Mouse (Mus musculus) cerebellum, postnatal 36 days (tissue): ENCODE data around the gene Ccnj.

Source experiments
- DNase-seq, 2 experiments: peaks; one replicate each; pipeline ENCODE4 v3.0.0; 2021 to 2022; ENCODE audit warnings: mixed read lengths in 2 of 2

The Ccnj gene

DNA sequence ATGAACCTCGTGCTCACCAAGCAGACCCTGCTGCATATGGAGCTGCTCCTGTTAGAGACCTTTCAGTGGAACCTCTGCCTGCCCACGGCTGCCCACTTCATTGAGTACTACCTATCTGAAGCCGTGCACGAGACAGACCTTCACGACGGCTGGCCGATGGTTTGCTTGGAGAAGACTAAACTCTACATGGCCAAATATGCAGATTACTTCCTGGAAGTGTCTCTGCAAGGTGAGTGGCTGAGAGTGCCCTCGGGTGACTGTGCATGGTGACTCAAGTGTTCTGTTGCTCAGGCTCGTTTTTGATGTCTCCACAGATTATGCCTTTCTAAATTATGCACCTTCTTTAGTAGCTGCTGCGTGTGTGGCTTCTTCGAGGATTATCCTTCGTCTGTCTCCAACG, 13.7 kb downstream of the Ccnj start:
- no peak for DNase-seq

GRCm38 (mm10) chr19:40849391-40849790, 18.3 kb downstream of the Ccnj start:
- DNase-seq = no peak

DNA sequence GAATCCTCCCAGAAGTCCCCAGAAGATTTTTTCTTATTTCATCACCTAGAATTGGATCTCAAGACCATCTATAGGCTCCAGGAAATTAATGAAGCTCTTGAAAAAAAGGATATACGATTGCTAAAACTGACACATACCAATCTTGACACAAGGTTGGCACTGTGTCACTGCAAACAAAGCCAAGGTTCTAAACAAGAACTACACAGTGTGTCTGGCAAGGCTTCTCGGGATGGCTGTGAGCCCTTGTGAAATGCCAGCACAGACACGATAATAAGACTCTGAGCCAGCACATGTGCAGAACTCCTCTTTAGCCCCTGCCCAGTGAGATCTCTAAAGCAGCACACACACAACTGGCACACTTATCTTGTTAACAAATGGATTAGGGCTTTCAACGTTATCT, 28.5 kb downstream of the Ccnj start:
- DNase-seq = peak; percentile 17 to 25

DNA sequence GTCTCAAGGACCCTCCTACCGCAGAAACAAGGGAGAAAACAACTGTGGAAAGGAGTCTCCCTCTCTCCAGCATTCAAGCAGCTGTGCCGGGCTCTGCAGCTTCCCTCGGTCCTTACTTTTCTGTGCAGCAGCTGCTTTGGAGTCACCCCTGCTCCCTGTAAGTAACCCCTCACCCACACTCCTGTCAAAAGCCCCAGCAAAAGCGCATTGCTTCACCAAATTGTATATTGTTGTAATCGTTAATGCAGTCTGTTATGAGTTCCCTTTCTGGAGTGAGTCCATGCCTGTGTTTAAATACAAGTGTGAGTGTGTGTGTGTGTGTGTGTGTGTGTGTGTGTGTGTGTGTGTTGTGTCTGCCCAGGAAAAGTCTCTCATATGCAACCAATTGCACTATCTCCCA, 37.2 kb downstream of the Ccnj start:
- no peak for DNase-seq

GRCm38 (mm10) chr19:40869425-40870105, 38.5 kb downstream of the Ccnj start:
- DNase-seq = no peak

GRCm38 (mm10) chr19:40872955-40873665, 42.0 kb downstream of the Ccnj start:
- peak; percentile 93 to 94 for DNase-seq

GRCm38 (mm10) chr19:40881700-40882099, 50.6 kb downstream of the Ccnj start:
- DNase-seq = no peak

DNA sequence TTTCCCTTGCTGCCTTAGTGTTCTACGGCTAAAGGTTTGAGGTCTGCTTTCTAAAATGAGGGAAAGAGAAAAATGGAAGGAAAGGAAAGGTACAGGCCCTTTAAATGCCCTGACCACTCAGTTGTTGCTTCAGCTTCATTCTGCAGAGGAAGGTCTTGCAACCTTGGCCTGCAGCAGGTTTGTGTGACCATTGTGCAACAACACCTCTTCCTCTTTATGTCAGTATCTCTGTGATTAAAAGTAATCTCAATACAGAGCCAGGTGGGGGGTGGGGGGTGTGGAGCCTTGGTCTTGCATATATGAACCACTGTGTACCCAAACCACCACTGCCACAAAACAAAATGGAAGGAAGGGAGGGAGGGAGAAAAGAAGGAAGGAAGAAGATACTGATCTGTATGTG, 57.8 kb downstream of the Ccnj start:
- no peak for DNase-seq

DNA sequence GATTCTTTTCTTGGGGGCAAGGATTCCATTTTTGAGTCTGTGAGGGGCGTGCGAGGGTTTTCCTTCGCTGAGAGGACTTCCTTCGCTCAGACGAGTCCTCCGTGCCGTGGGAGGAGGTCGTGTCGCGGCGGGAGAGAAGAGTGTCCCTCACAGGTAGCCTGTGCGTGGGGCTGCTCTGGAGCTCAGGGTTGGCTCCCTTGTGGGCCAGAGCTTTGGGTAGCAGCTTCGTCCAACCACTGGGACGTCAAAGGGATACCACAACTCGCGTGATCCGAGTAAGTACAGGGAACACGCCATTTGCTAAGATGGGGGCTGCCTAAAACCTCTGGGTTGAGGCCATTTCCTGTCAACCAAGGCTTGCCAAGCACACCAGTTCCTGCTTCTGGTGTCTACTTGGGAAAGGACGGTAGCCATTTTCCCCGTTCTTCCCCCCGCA, 63.0 kb downstream of the Ccnj start:
- peak in 1 of 2 experiments; percentile 39 for DNase-seq

DNA sequence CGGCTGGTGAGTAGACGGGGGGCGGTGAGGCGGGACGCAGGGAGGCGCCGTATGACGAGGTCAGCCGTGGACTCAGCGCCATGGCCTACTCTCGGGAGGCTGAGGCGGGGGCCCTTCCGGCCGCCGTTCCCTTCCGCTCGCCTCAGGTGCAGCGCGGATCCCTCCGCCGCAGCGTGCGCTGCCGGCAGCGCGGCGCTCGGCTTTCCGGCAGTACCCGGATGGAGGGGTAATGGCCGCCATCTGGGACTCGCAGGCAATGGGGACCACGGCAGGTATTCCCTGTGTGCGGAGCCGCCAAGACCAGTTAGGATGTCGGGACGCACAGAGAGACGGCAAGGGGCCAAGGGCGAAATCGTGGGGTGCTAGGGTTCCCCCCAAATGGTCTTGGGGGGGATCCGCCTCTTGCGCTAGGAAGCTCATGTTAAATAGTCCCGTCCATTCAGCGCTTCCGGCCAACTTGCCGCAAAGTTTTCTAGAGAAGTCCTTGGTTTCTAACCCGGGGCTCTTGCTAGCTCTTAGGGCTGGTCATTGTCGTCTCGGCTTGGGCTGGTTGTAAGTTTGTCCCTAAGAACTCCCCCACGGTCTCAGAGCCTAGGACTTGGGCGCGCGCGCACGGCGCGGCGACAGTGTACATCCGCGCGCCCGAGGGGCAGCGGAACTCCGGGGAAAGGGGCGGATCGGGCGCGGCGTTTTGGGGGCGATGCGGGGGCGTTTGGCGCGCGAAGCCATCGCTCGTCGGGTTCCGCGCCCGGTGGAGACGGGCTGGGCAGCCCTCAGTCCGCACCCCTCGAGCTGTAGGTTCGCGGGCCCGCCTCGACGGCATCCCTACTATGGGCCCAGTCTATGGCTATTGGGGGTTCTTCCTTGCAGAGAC, 63.7 kb downstream of the Ccnj start, which contains the start of gene Zfp518a:
TSS of gene Zfp518a (plus strand) at position 187 of the 874 bp plus-strand sequence.
- peak; percentile 90 to 91 for DNase-seq

DNA sequence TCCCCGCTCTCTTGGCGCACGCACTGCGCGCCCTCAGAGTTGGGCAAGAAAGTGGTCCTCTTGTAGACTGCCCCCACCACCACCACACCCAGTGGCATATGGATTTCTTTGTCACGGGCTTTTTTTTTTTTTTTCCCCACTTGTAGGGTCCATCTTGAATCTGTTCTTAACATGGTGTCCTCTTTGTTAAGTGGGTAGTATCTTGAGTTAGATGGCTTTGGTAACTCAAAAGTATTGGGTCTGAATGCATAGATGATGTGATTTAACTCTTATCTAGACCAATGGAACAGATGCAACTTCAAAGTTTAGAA, 64.3 kb downstream of the Ccnj start:
- no peak for DNase-seq
